Mouse (Mus musculus) limb, embryonic 12.5 days (tissue): ENCODE data around the gene 4930519G04Rik. TPM values are rescaled to one million over a fixed set of nuclear protein-coding genes. Genes with fewer than 3 reads are reported as not detected.
A peak's percentile ranks its signal among the peaks of the same experiment; 100 is the strongest.
"Not testable (repeated sequence)": the region's sequence is repeated elsewhere in the genome, so short reads cannot be mapped to it uniquely, and the experiment has no call there.

Experiments used
- ATAC-seq: fragments of 200-750 bp; cut with Nextera tagmentation; 2 replicates; pipeline ENCODE4 v1.8.0; 2017; ENCODE audit warnings: low read depth, moderate TSS enrichment; ENCODE audit not compliant: insufficient number of reproducible peaks, insufficient read depth, low FRiP score, low TSS enrichment
- H3K27ac ChIP-seq: fragments of 300-500 bp; sonication (generic); 2 replicates; pipeline ENCODE4 v1.5.1; 2016; ENCODE audit warnings: mild to moderate bottlenecking, moderate library complexity
- H3K27me3 ChIP-seq: fragments of 300-500 bp; sonication (generic); 2 replicates; pipeline ENCODE4 v1.6.1; 2016; ENCODE audit warnings: mild to moderate bottlenecking, moderate library complexity
- H3K36me3 ChIP-seq: fragments of 300-500 bp; sonication (generic); 2 replicates; pipeline ENCODE4 v1.6.1; 2016; ENCODE audit warnings: mild to moderate bottlenecking, moderate library complexity
- H3K4me1 ChIP-seq: fragments of 300-500 bp; sonication (generic); replicated peaks from 2 replicates; pipeline ENCODE4 v1.6.1; 2016
- H3K4me2 ChIP-seq: fragments of 300-500 bp; sonication (generic); 2 replicates; pipeline ENCODE4 v1.6.1; 2016; ENCODE audit warnings: mild to moderate bottlenecking, moderate library complexity
- H3K4me3 ChIP-seq: fragments of 300-500 bp; sonication (generic); replicated peaks from 2 replicates; pipeline ENCODE4 v1.5.1; 2016; ENCODE audit warnings: mild to moderate bottlenecking
- H3K9ac ChIP-seq: fragments of 300-500 bp; sonication (generic); replicated peaks from 2 replicates; pipeline ENCODE4 v1.6.1; 2016; ENCODE audit warnings: mild to moderate bottlenecking, moderate library complexity
- H3K9me3 ChIP-seq: fragments of 300-500 bp; sonication (generic); 2 replicates; pipeline ENCODE4 v1.6.1; 2016; ENCODE audit warnings: mild to moderate bottlenecking, moderate library complexity
- whole genome bisulfite sequencing: fragments of 180-500 bp; shearing (Covaris S2); methylation state at CpG from one replicate; pipeline ENCODE4 v1.1.7; 2016; 5-methylcytosine and 5-hydroxymethylcytosine counted together
- polyA plus RNA-seq: library from polyadenylated mRNA; unstranded; fragments of >200 nt; fragmentation: Nextera tagmentation; extraction: Ambion mirVana; gene quantifications from 2 replicates; pipeline ENCODE4 v1.2.1, GENCODE M21; 2016

Gene 4930519G04Rik
- polyA plus RNA-seq, 1 experiment from 2014 or later, result not detected

- Histone ChIP-seq H3K9ac (no peak overlapping the region), H3K9me3 (no peaks in the 10 kb centered on the region), H3K27ac (peak overlapping the region; percentile 50; the same call in 1 of the 2 replicates), H3K4me3 (no peak overlapping the region), H3K36me3 (no peaks in the 10 kb centered on the region), H3K27me3 (peaks cover 8% of the 10 kb centered on the region), H3K4me1 (peaks cover 15% of the 10 kb centered on the region), H3K4me2 (no peak overlapping the region)
- WGBS, result 65% methylated on average over 7 of the region's 7 CpGs
- ATAC-seq, result no peak
Observed at GRCm38 (mm10) chr5:114877487-114877886, 24.0 kb downstream of the 4930519G04Rik start.

- Histone ChIP-seq H3K9me3 (no peaks in the 10 kb centered on the region), H3K4me3 (no peak overlapping the region), H3K9ac (no peak overlapping the region), H3K36me3 (no peaks in the 10 kb centered on the region), H3K4me2 (no peak overlapping the region), H3K27me3 (peaks cover 11% of the 10 kb centered on the region), H3K27ac (no peak overlapping the region), H3K4me1 (peaks cover 15% of the 10 kb centered on the region)
- 53% methylated on average over 13 of the region's 13 CpGs for WGBS
- no peak for ATAC-seq
Observed at GRCm38 (mm10) chr5:114879399-114879798, 25.9 kb downstream of the 4930519G04Rik start.

- not testable (repeated sequence) for H3K9me3 ChIP-seq, H3K4me2 ChIP-seq, H3K27ac ChIP-seq, H3K36me3 ChIP-seq, H3K4me1 ChIP-seq, H3K9ac ChIP-seq, H3K4me3 ChIP-seq, ATAC-seq
- H3K27me3 ChIP-seq, result peaks cover 11% of the 10 kb centered on the region
- 86% methylated on average over 6 of the region's 7 CpGs for WGBS
Observed at GRCm38 (mm10) chr5:114882319-114882718, 28.9 kb downstream of the 4930519G04Rik start.

GRCm38 (mm10) chr5:114883022-114883421 is 29.6 kb downstream of the 4930519G04Rik start:
- Histone ChIP-seq H3K27ac (no peak overlapping the region), H3K4me3 (no peak overlapping the region), H3K4me1 (no peaks in the 10 kb centered on the region; the same call in 1 of the 2 replicates), H3K9me3 (no peaks in the 10 kb centered on the region), H3K27me3 (peaks cover 11% of the 10 kb centered on the region), H3K36me3 (no peaks in the 10 kb centered on the region), H3K4me2 (no peak overlapping the region), H3K9ac (no peak overlapping the region)
- ATAC-seq, result no peak
- WGBS, result 83% methylated on average over 11 of the region's 11 CpGs

GRCm38 (mm10) chr5:114886801-114887200 is 33.3 kb downstream of the 4930519G04Rik start:
- Histone ChIP-seq H3K36me3 (no peaks in the 10 kb centered on the region), H3K27me3 (0 out of 2 replicates have a peak, but pooled peaks cover 4% of the 10 kb centered on the region), H3K27ac (no peak overlapping the region), H3K9ac (no peak overlapping the region), H3K4me2 (no peak overlapping the region), H3K9me3 (no peaks in the 10 kb centered on the region), H3K4me1 (no peaks in the 10 kb centered on the region; the same call in 1 of the 2 replicates), H3K4me3 (no peak overlapping the region)
- WGBS, result 85% methylated on average over 6 of the region's 6 CpGs
- no peak for ATAC-seq

- Histone ChIP-seq H3K27me3 (no peaks in the 10 kb centered on the region), H3K4me1 (no peaks in the 10 kb centered on the region; the same call in 1 of the 2 replicates), H3K9ac (no peak overlapping the region), H3K4me3 (no peak overlapping the region), H3K4me2 (no peak overlapping the region), H3K9me3 (no peaks in the 10 kb centered on the region), H3K27ac (no peak overlapping the region), H3K36me3 (no peaks in the 10 kb centered on the region)
- ATAC-seq, result no peak
- 87% methylated on average over 2 of the region's 2 CpGs for WGBS
Observed at GRCm38 (mm10) chr5:114888995-114889394, 35.5 kb downstream of the 4930519G04Rik start.

GRCm38 (mm10) chr5:114895542-114895941 is 42.1 kb downstream of the 4930519G04Rik start:
- H3K4me2 ChIP-seq, result no peak overlapping the region
- no peaks in the 10 kb centered on the region for H3K9me3 ChIP-seq
- no peaks in the 10 kb centered on the region for H3K36me3 ChIP-seq
- no peak for ATAC-seq
- H3K27ac ChIP-seq, result no peak overlapping the region
- H3K4me3 ChIP-seq, result no peak overlapping the region
- no peaks in the 10 kb centered on the region for H3K27me3 ChIP-seq
- no peak overlapping the region for H3K9ac ChIP-seq
- WGBS, result 82% methylated on average over 4 of the region's 4 CpGs
- H3K4me1 ChIP-seq, result peaks cover 9% of the 10 kb centered on the region; the same call in 1 of the 2 replicates

GRCm38 (mm10) chr5:114896688-114897373 is 43.4 kb downstream of the 4930519G04Rik start, which contains the start of gene Oasl2:
Gene Oasl2, plus strand, starts transcription at chr5:114896936.
- 71% methylated on average over 13 of the region's 13 CpGs for WGBS
- H3K27ac ChIP-seq, result no peak within 1 kb of the TSS
- no peak within 1 kb of the TSS for H3K4me3 ChIP-seq
- peaks cover 9% of the 10 kb centered on the region; the same call in 1 of the 2 replicates for H3K4me1 ChIP-seq
- H3K4me2 ChIP-seq, result peak within 1 kb of the TSS; percentile 2
- H3K9ac ChIP-seq, result no peak within 1 kb of the TSS
- no peaks in the 10 kb centered on the region for H3K9me3 ChIP-seq
- H3K27me3 ChIP-seq, result no peaks in the 10 kb centered on the region
- ATAC-seq, result no peak
- no peaks in the 10 kb centered on the region for H3K36me3 ChIP-seq

GRCm38 (mm10) chr5:114897374-114897793 is 43.9 kb downstream of the 4930519G04Rik start:
- 19% methylated on average over 7 of the region's 7 CpGs for WGBS
- H3K9ac ChIP-seq, result no peak overlapping the region
- no peak overlapping the region for H3K27ac ChIP-seq
- H3K4me3 ChIP-seq, result no peak overlapping the region
- H3K27me3 ChIP-seq, result no peaks in the 10 kb centered on the region
- H3K4me2 ChIP-seq, result peak overlapping the region; percentile 2
- ATAC-seq, result no peak
- H3K9me3 ChIP-seq, result no peaks in the 10 kb centered on the region
- H3K4me1 ChIP-seq, result peaks cover 9% of the 10 kb centered on the region; the same call in 1 of the 2 replicates
- H3K36me3 ChIP-seq, result no peaks in the 10 kb centered on the region

- Histone ChIP-seq H3K4me2 (no peak overlapping the region), H3K36me3 (no peaks in the 10 kb centered on the region)
- 72% methylated on average over 7 of the region's 7 CpGs for WGBS
Observed at GRCm38 (mm10) chr5:114898857-114899256, 45.4 kb downstream of the 4930519G04Rik start.

GRCm38 (mm10) chr5:114902413-114902812 is 48.9 kb downstream of the 4930519G04Rik start:
- WGBS, result 30% methylated on average over 1 of the region's 1 CpGs

More at GRCm38 (mm10) chr5:114898857-114899256, 45.4 kb downstream of the 4930519G04Rik start:
- no peak overlapping the region for H3K4me3 ChIP-seq
- no peak overlapping the region for H3K9ac ChIP-seq
- ATAC-seq, result no peak
- H3K9me3 ChIP-seq, result no peaks in the 10 kb centered on the region
- no peaks in the 10 kb centered on the region for H3K27me3 ChIP-seq
- H3K4me1 ChIP-seq, result peaks cover 9% of the 10 kb centered on the region; the same call in 1 of the 2 replicates
- H3K27ac ChIP-seq, result no peak overlapping the region

More at GRCm38 (mm10) chr5:114902413-114902812, 48.9 kb downstream of the 4930519G04Rik start:
- ATAC-seq, result no peak
- H3K27ac ChIP-seq, result no peak overlapping the region
- H3K4me2 ChIP-seq, result no peak overlapping the region
- 0 out of 2 replicates have a peak, but pooled peaks cover 5% of the 10 kb centered on the region for H3K9me3 ChIP-seq
- 0 out of 2 replicates have a peak, but pooled peaks cover 3% of the 10 kb centered on the region for H3K4me1 ChIP-seq
- no peak overlapping the region for H3K4me3 ChIP-seq
- H3K9ac ChIP-seq, result no peak overlapping the region
- no peaks in the 10 kb centered on the region for H3K36me3 ChIP-seq
- no peaks in the 10 kb centered on the region for H3K27me3 ChIP-seq
